Mouse (Mus musculus) cerebellum, adult 11-12 months (tissue): ENCODE data around the gene Ubap1.

Experiments
- DNase-seq: peaks from one replicate; pipeline ENCODE4 v3.0.0; 2022

Ubap1 gene

GRCm38 (mm10) chr4:41438931-41439330, 90.1 kb downstream of the Ubap1 start:
- no peak for DNase-seq
